Mouse (Mus musculus) lung, embryonic 14.5 days (tissue): ENCODE data around the gene Arrdc1. TPM values are rescaled to one million over a fixed set of nuclear protein-coding genes. Genes with fewer than 3 reads are reported as not detected.

Source experiments
- ATAC-seq: fragments of 200-750 bp; cut with Nextera tagmentation; 2 replicates; pipeline ENCODE4 v1.8.0; 2017; ENCODE audit warnings: mild to moderate bottlenecking, moderate TSS enrichment, moderate library complexity; ENCODE audit not compliant: insufficient read depth
- DNase-seq: peaks from one replicate; pipeline ENCODE4 v3.0.0-alpha.2; 2015
- H3K27ac ChIP-seq: fragments of 300-500 bp; sonication (generic); 2 replicates; pipeline ENCODE4 v1.5.1; 2014; ENCODE audit warnings: low read depth, mild to moderate bottlenecking, moderate library complexity
- H3K27me3 ChIP-seq: fragments of 300-500 bp; sonication (generic); 2 replicates; pipeline ENCODE4 v1.6.1; 2014; ENCODE audit warnings: low read length, control low read depth; ENCODE audit not compliant: insufficient read depth
- H3K36me3 ChIP-seq: fragments of 300-500 bp; sonication (generic); 2 replicates; pipeline ENCODE4 v1.6.1; 2014; ENCODE audit warnings: control low read depth; ENCODE audit not compliant: insufficient read depth
- H3K4me1 ChIP-seq: fragments of 300-500 bp; sonication (generic); 2 replicates; pipeline ENCODE4 v1.6.1; 2014; ENCODE audit warnings: antibody characterized with exemption, control low read depth; ENCODE audit not compliant: insufficient read depth
- H3K4me2 ChIP-seq: fragments of 300-500 bp; sonication (generic); 2 replicates; pipeline ENCODE4 v1.6.1; 2014; ENCODE audit warnings: mild to moderate bottlenecking
- H3K4me3 ChIP-seq: fragments of 300-500 bp; sonication (generic); 2 replicates; pipeline ENCODE4 v1.5.1; 2014; ENCODE audit warnings: low read depth, low read length
- H3K9ac ChIP-seq: fragments of 300-500 bp; sonication (generic); 2 replicates; pipeline ENCODE4 v1.6.1; 2014
- H3K9me3 ChIP-seq: fragments of 300-500 bp; sonication (generic); 2 replicates; pipeline ENCODE4 v1.6.1; 2016; ENCODE audit warnings: low read depth, low read length, control low read depth
- CTCF ChIP-seq: IDR thresholded peaks from 2 replicates; pipeline ENCODE4 v1.5.1; 2016; ENCODE audit warnings: antibody characterized with exemption, low read depth
- WGBS: fragments of 180-500 bp; shearing (Covaris S2); extraction: QIAGEN DNeasy Blood & Tissue Kit; methylation state at CpG from one replicate; pipeline ENCODE4 v1.1.7; 2014; 5-methylcytosine and 5-hydroxymethylcytosine counted together
- polyA plus RNA-seq: library from polyadenylated mRNA; unstranded; fragments of >200 nt; fragmentation: Nextera tagmentation; extraction: Ambion mirVana; gene quantifications from 2 replicates; pipeline ENCODE4 v1.2.1, GENCODE M21; 2014

Arrdc1 gene
- polyA plus RNA-seq, 1 experiment from 2014 or later, result 76.4 TPM

DNA sequence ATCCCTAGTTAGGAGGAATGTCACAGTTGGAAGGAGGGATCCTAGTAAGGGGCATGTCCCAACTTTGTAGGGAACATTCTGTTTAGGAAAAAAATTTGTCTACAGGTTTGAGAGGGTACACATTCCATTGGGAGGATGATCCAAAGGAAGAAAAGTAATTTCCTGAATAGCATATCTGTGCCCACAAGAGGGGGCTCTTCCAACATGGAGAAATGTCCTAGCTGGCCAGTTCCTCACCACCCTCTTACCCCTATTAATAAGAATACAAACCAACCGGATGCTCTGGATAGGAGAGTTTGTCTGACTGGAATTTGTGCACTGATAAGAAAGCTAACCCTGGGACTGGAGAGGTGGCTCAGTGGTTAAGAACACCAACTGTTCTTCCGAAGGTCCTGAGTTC is 11.5 kb downstream of the Arrdc1 start:
- Histone ChIP-seq H3K9me3 (no peaks in the 10 kb centered on the region), H3K4me3 (no peak overlapping the region), H3K9ac (no peak overlapping the region), H3K4me2 (no peak overlapping the region), H3K4me1 (0 out of 2 replicates have a peak, but pooled peaks cover 4% of the 10 kb centered on the region), H3K27ac (no peak overlapping the region), H3K36me3 (no peaks in the 10 kb centered on the region), H3K27me3 (no peaks in the 10 kb centered on the region)
- WGBS, result 39% methylated on average over 2 of the region's 2 CpGs
- ATAC-seq, result no peak
- peak; percentile 64 for DNase-seq
- peak; percentile 56 for TF ChIP-seq CTCF

GRCm38 (mm10) chr2:24919839-24920175 is 15.2 kb downstream of the Arrdc1 start:
- WGBS, result 11% methylated on average over 8 of the region's 8 CpGs
- peak; percentile 67 for ATAC-seq
- DNase-seq, result no peak
- Histone ChIP-seq H3K4me2 (peak overlapping the region; percentile 64), H3K27ac (peak overlapping the region; percentile 94), H3K36me3 (no peaks in the 10 kb centered on the region), H3K4me3 (peak overlapping the region; percentile 93), H3K9me3 (no peaks in the 10 kb centered on the region), H3K27me3 (no peaks in the 10 kb centered on the region), H3K4me1 (peaks cover 7% of the 10 kb centered on the region; the same call in 1 of the 2 replicates), H3K9ac (peak overlapping the region; percentile 98)
- no peak for TF ChIP-seq CTCF

- under 1% methylated on average over 101 of the region's 112 CpGs for WGBS
- Histone ChIP-seq H3K4me1 (peaks cover 7% of the 10 kb centered on the region; the same call in 1 of the 2 replicates), H3K36me3 (no peaks in the 10 kb centered on the region), H3K27ac (peak within 1 kb of the TSS; percentile 94), H3K9ac (peak within 1 kb of the TSS; percentile 98), H3K9me3 (no peaks in the 10 kb centered on the region), H3K4me2 (peak within 1 kb of the TSS; percentile 71), H3K27me3 (no peaks in the 10 kb centered on the region), H3K4me3 (peak within 1 kb of the TSS; percentile 93)
- ATAC-seq, result peak; percentile 98
- peak; percentile 3; the same call in 1 of the 2 replicates for TF ChIP-seq CTCF
- peak; percentile 96 for DNase-seq
Measured at GRCm38 (mm10) chr2:24918930-24919838, 15.9 kb downstream of the Arrdc1 start, which contains the start of gene Ehmt1. Ehmt1 (minus strand) TSS chr2:24919614.

- Histone ChIP-seq H3K36me3 (peaks cover 17% of the 10 kb centered on the region; the same call in 1 of the 2 replicates), H3K27ac (no peak overlapping the region), H3K4me1 (peaks cover 7% of the 10 kb centered on the region; the same call in 1 of the 2 replicates), H3K9me3 (no peaks in the 10 kb centered on the region), H3K4me2 (no peak overlapping the region), H3K27me3 (no peaks in the 10 kb centered on the region), H3K4me3 (no peak overlapping the region), H3K9ac (no peak overlapping the region)
- 87% methylated on average over 3 of the region's 3 CpGs for WGBS
- DNase-seq, result no peak
- no peak for TF ChIP-seq CTCF
- no peak for ATAC-seq
Measured at GRCm38 (mm10) chr2:24914762-24915161, 20.3 kb downstream of the Arrdc1 start.

- Histone ChIP-seq H3K9me3 (no peaks in the 10 kb centered on the region), H3K4me1 (peaks cover 3% of the 10 kb centered on the region; the same call in 1 of the 2 replicates), H3K4me3 (no peak overlapping the region), H3K4me2 (no peak overlapping the region), H3K27ac (no peak overlapping the region), H3K36me3 (peaks cover 17% of the 10 kb centered on the region; the same call in 1 of the 2 replicates), H3K9ac (no peak overlapping the region), H3K27me3 (no peaks in the 10 kb centered on the region)
- DNase-seq, result no peak
- no peak for TF ChIP-seq CTCF
- ATAC-seq, result no peak
Measured at GRCm38 (mm10) chr2:24912589-24912988, 22.5 kb downstream of the Arrdc1 start.

DNA sequence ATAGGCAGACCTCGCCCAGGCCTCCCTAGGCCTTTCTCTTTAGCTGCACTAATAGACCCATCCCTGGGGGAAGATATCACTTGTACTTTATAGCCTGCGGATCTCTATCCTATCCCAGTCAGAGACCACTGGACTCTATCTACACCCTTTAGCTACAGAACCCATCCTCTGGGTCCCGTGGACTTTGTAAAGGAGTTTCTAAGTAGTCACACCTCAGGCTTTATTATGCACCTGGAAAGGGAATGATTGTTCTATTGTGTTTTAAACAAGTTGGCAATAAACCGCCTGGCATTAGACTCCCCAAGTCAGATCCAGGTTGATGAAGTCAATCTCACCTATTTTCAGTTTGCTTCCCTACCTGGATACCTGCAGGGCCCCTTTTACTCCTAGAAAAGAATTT is 22.9 kb downstream of the Arrdc1 start:
- Histone ChIP-seq H3K4me2 (no peak overlapping the region), H3K4me1 (no peaks in the 10 kb centered on the region), H3K27ac (no peak overlapping the region), H3K9me3 (no peaks in the 10 kb centered on the region), H3K9ac (no peak overlapping the region), H3K27me3 (no peaks in the 10 kb centered on the region), H3K36me3 (peaks cover 17% of the 10 kb centered on the region; the same call in 1 of the 2 replicates), H3K4me3 (no peak overlapping the region)
- DNase-seq (no peak), ATAC-seq (no peak)
- no peak for TF ChIP-seq CTCF
- 90% methylated on average over 4 of the region's 4 CpGs for WGBS

DNA sequence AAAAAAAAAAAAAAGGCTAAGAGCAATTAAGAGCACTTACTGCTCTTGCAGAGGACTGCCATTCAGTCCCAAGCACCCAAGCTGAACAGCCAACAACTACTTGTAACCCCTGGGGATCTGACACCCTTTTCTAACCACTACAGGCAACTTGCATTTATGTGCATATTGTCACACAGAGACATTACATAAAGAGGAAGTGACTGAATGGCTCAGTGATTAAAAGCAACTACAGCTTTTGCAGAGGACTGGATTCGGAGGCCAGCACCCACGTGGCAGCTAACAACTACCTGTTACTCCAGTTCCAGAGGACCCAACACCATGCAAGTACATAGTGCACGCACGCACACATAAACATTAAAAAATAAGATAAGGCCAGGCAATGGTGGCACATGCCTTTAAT is 24.6 kb downstream of the Arrdc1 start:
- DNase-seq, result no peak
- Histone ChIP-seq H3K4me1 (peaks cover 3% of the 10 kb centered on the region; the same call in 1 of the 2 replicates), H3K36me3 (peaks cover 17% of the 10 kb centered on the region; the same call in 1 of the 2 replicates), H3K27me3 (no peaks in the 10 kb centered on the region), H3K9me3 (no peaks in the 10 kb centered on the region), H3K4me2 (no peak overlapping the region), H3K9ac (no peak overlapping the region), H3K4me3 (no peak overlapping the region), H3K27ac (no peak overlapping the region)
- WGBS, result 91% methylated on average over 4 of the region's 4 CpGs
- no peak for TF ChIP-seq CTCF
- no peak for ATAC-seq
